Mouse (Mus musculus) kidney, embryonic 16.5 days (tissue): Measurements from ENCODE around the gene Ctrl. TPM values are rescaled to one million over a fixed set of nuclear protein-coding genes. Genes with fewer than 3 reads are reported as not detected.

Source experiments
- ATAC-seq: fragments of 200-750 bp; cut with Nextera tagmentation; 2 replicates; pipeline ENCODE4 v1.8.0; 2017; ENCODE audit warnings: moderate TSS enrichment; ENCODE audit not compliant: low FRiP score, low TSS enrichment
- H3K27ac ChIP-seq: fragments of 300-500 bp; sonication (generic); 2 replicates; pipeline ENCODE4 v1.5.1; 2014; ENCODE audit warnings: low read length
- H3K27me3 ChIP-seq: fragments of 300-500 bp; sonication (generic); 2 replicates; pipeline ENCODE4 v1.6.1; 2014; ENCODE audit warnings: low read length, control low read depth, mixed read lengths; ENCODE audit not compliant: insufficient read depth
- H3K36me3 ChIP-seq: fragments of 300-500 bp; sonication (generic); 2 replicates; pipeline ENCODE4 v1.6.1; 2014; ENCODE audit warnings: low read length, control low read depth, mixed read lengths; ENCODE audit not compliant: insufficient read depth
- H3K4me1 ChIP-seq: fragments of 300-500 bp; sonication (generic); 2 replicates; pipeline ENCODE4 v1.6.1; 2014; ENCODE audit warnings: low read length, control low read depth, mixed read lengths; ENCODE audit not compliant: insufficient read depth
- H3K4me2 ChIP-seq: fragments of 300-500 bp; sonication (generic); replicated peaks from 2 replicates; pipeline ENCODE4 v1.6.1; 2014; ENCODE audit warnings: low read depth, low read length
- H3K4me3 ChIP-seq: fragments of 300-500 bp; sonication (generic); 2 replicates; pipeline ENCODE4 v1.5.1; 2014; ENCODE audit warnings: mild to moderate bottlenecking, low read length
- H3K9ac ChIP-seq: fragments of 300-500 bp; sonication (generic); replicated peaks from 2 replicates; pipeline ENCODE4 v1.6.1; 2014; ENCODE audit warnings: low read length
- H3K9me3 ChIP-seq: fragments of 300-500 bp; sonication (generic); 2 replicates; pipeline ENCODE4 v1.6.1; 2016; ENCODE audit warnings: low read length, control low read depth
- WGBS: fragments of 180-500 bp; shearing (Covaris S2); extraction: QIAGEN DNeasy Blood & Tissue Kit; methylation state at CpG from one replicate; pipeline ENCODE4 v1.1.7; 2014; 5-methylcytosine and 5-hydroxymethylcytosine counted together
- microRNA-seq: library from miRNA; unstranded; fragments of <30 nt; microRNA quantifications from one replicate; pipeline ENCODE4, GENCODE M21; 2016
- polyA plus RNA-seq: library from polyadenylated mRNA; unstranded; fragments of >200 nt; fragmentation: Nextera tagmentation; extraction: Ambion mirVana; gene quantifications from 2 replicates; pipeline ENCODE4 v1.2.1, GENCODE M21; 2015

The Ctrl gene
- polyA plus RNA-seq, 1 experiment from 2014 or later: 1.8 TPM

DNA sequence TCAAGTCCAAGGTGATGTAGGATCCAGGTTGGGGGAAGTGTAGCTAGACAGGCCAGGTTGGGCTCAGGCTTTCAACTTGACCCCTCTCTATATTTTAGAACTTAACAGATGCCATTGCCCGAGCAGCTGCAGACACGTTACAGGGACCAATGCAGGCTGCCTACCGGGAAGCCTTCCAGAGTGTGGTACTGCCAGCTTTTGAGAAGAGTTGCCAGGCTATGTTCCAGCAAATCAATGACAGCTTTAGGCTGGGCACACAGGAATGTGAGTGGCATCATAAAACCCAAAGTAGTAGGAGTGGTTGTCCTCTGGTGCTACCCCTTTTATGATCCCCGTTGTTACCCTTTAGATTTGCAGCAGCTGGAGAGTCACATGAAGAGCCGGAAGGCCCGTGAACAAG, 42.8 kb downstream of the Ctrl start:
- 72% methylated on average over 6 of the region's 6 CpGs for WGBS
- H3K9me3 ChIP-seq: no peaks in the 10 kb centered on the region
- H3K4me2 ChIP-seq: no peak overlapping the region
- no peak for ATAC-seq
- no peaks in the 10 kb centered on the region for H3K27me3 ChIP-seq
- peaks cover 66% of the 10 kb centered on the region for H3K36me3 ChIP-seq
- H3K4me3 ChIP-seq: no peak overlapping the region
- no peak overlapping the region for H3K9ac ChIP-seq
- H3K27ac ChIP-seq: no peak overlapping the region
- peaks cover 3% of the 10 kb centered on the region; the same call in 1 of the 2 replicates for H3K4me1 ChIP-seq

DNA sequence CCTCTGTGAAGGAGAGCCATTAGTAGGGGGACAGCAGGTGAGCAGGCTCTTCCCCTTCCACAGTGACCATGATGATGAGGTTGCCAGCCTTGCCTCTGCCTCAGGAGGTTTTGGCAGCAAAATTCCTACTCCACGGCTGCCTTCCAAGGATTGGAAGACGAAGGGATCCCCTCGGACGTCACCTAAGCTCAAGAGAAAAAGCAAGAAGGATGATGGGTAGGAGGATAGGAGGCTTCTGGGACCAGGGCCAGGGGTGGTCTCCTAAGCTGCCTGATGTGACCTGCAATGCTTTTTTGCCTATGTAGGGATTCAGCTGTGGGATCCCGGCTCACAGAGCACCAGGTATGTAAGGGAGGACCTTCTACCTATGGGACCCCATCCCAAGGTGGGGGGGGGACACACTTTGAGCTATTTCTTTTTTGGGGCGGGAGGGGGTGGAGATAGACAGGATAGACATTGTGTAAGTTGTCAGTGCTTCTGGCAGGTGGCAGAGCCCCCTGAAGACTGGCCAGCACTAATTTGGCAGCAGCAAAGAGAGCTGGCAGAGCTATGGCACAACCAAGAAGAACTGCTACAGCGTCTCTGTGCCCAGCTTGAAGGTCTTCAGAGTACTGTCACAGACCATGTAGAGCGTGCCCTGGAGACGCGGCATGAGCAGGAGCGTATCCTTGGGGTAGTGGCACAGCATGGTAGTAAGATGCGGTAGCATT, 43.8 kb downstream of the Ctrl start:
- Histone ChIP-seq H3K9ac (no peak overlapping the region), H3K27ac (no peak overlapping the region), H3K4me2 (no peak overlapping the region), H3K4me1 (peaks cover 3% of the 10 kb centered on the region; the same call in 1 of the 2 replicates), H3K36me3 (peaks cover 76% of the 10 kb centered on the region), H3K4me3 (no peak overlapping the region), H3K27me3 (no peaks in the 10 kb centered on the region), H3K9me3 (no peaks in the 10 kb centered on the region)
- WGBS: 93% methylated on average over 12 of the region's 12 CpGs
- no peak for ATAC-seq

Small RNA genes lying within 50 kb of the gene (microRNA-seq; reads per million reads assigned to microRNA genes)
- not detected for gene Mir7074

Other genes with a start within 250 kb of the Ctrl start
- 0.49 and 0.52 TPM in 2 replicates for gene Carmil2, start 247.6 kb downstream of the Ctrl start, polyA plus RNA-seq
- gene Acd, start 232.8 kb downstream of the Ctrl start, polyA plus RNA-seq: 65.7 and 67.6 TPM in 2 replicates
- 18.0 and 20.1 TPM in 2 replicates for gene Pard6a, start 232.7 kb downstream of the Ctrl start, polyA plus RNA-seq
- gene 4933405L10Rik, start 226.2 kb downstream of the Ctrl start, polyA plus RNA-seq: not detected in 2 replicates
- 29.0 and 34.1 TPM in 2 replicates for gene Enkd1, start 225.7 kb downstream of the Ctrl start, polyA plus RNA-seq
- 24.9 and 25.7 TPM in 2 replicates for gene Gfod2, start 175.2 kb downstream of the Ctrl start, polyA plus RNA-seq
- gene Ranbp10, start 106.5 kb downstream of the Ctrl start, polyA plus RNA-seq: 10.7 and 13.3 TPM in 2 replicates
- gene Tsnaxip1, start 106.1 kb downstream of the Ctrl start, polyA plus RNA-seq: 0.21 and 0.24 TPM in 2 replicates
- gene Cenpt, start 80.6 kb downstream of the Ctrl start, polyA plus RNA-seq: 44.7 and 46.3 TPM in 2 replicates
- gene Thap11, start 78.7 kb downstream of the Ctrl start, polyA plus RNA-seq: 65.2 and 66.1 TPM in 2 replicates
- 186 and 242 TPM in 2 replicates for gene Nutf2, start 73.3 kb downstream of the Ctrl start, polyA plus RNA-seq
- 58.8 and 61.1 TPM in 2 replicates for gene Edc4, start 53.0 kb downstream of the Ctrl start, polyA plus RNA-seq
- gene Nrn1l, start 40.3 kb downstream of the Ctrl start, polyA plus RNA-seq: 0.53 and 0.85 TPM in 2 replicates
- gene Pskh1, start 33.4 kb downstream of the Ctrl start, polyA plus RNA-seq: 44.3 and 46.7 TPM in 2 replicates
- gene Psmb10, start 4.6 kb upstream of the Ctrl start, polyA plus RNA-seq: 33.3 and 46.5 TPM in 2 replicates
- 1.3 and 1.8 TPM in 2 replicates for gene Lcat, start 9.5 kb upstream of the Ctrl start, polyA plus RNA-seq
- 36.1 and 36.2 TPM in 2 replicates for gene Slc12a4, start 32.2 kb upstream of the Ctrl start, polyA plus RNA-seq
- gene Dpep3, start 45.6 kb upstream of the Ctrl start, polyA plus RNA-seq: not detected in 2 replicates
- 19.7 and 24.6 TPM in 2 replicates for gene Dus2, start 57.5 kb upstream of the Ctrl start, polyA plus RNA-seq
- gene Dpep2nb, start 72.1 kb upstream of the Ctrl start, polyA plus RNA-seq: not detected in 2 replicates
- gene Ddx28, start 78.0 kb upstream of the Ctrl start, polyA plus RNA-seq: 19.8 and 21.2 TPM in 2 replicates
- 5.7 and 6.7 TPM in 2 replicates for gene Nfatc3, start 125.0 kb upstream of the Ctrl start, polyA plus RNA-seq
- gene Esrp2, start 203.1 kb upstream of the Ctrl start, polyA plus RNA-seq: 24.3 and 28.5 TPM in 2 replicates
- 14.9 and 15.6 TPM in 2 replicates for gene Pla2g15, start 216.5 kb upstream of the Ctrl start, polyA plus RNA-seq
- gene Slc7a6, start 235.0 kb upstream of the Ctrl start, polyA plus RNA-seq: 49.9 and 52.4 TPM in 2 replicates